Mouse (Mus musculus): ENCODE data around the gene Olfr392.

Gene Olfr392

DNA sequence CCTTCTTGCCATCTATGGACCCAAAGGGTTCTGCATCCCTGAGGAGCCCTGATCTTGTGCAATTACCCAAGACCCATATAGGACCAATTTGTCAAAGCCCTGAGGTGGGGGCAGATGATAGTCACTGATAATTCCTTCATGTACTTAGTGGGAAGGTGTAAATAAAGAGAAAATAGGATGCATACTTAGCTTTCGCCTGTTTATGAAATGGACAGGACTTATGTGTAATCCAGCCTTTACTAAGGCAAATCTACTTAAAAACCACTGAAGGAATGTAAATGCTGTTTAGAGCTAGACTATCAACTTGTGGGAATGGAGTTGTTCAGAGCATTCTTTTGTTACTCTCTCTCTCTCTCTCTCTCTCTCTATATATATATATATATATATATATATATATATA, at the start of gene Olfr392:
Olfr392 (minus strand) TSS at position 101 of the 400 bp plus-strand sequence.
- DNase-seq (ENCODE audit: low read depth): no peak

DNA sequence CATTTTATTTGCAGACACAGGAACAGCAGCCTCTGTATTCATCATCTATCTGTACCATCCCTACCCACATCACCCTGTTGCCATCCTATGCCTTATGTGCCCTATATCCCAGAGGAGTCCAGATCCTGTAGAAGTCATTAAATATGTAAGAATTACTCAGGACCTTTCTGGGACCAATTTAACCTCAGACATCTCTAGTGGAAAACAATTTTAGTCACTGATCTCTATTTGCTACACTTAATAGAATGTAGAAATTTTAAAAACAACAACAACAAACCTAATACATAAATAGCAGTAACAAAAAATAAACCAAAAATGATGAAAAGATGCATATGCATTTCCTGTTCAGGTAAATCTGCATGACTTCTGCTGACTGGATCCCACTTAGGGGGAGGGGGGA, 34.5 kb upstream of the Olfr392 start, which contains the start of gene Olfr393:
Olfr393 (minus strand) TSS at position 101 of the 400 bp plus-strand sequence.
- DNase-seq (ENCODE audit: low read depth): no peak

DNA sequence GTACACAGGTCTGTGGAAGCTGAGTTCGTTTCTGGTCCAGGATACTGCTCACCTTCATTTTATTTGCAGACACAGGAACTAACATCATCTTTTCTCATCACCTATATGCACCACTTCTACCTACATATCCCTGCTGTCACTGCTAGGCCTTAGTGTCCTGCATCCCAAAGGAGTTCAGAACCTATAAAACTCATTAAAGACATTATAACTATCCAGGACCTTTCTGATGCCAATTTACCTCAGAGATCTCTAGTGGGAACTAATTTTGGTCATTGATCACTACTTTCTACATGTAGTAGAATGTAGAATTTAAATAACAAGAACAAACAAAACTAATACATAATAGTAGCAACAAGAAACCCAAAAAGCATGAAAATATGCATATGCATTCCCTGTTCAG, 13.9 kb downstream of the Olfr392 start, which contains the start of gene Olfr391-ps:
Olfr391-ps (minus strand) TSS at position 101 of the 400 bp plus-strand sequence.
- no peak for DNase-seq (ENCODE audit: low read depth)

DNA sequence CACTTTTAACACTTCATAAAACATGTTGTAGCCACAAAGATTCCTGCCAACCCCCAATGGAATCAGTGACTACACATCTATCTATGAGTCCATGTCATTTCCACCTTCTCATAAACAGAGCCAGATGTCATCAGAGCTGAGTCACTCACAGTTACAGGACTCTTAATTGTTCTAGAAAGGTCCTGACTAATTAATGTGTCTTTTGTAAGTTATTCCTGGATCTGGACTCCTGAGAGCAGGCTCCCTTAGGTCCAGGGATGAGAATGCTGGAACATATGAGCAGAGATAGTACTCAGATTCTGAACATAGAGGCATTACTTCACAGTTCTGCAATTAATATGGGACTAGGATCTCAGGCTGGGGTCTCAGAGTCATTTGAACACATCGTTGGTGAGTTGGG, 34.2 kb downstream of the Olfr392 start, which contains the start of gene Olfr390:
Olfr390 (plus strand) TSS at position 301 of the 400 bp plus-strand sequence.
- DNase-seq (ENCODE audit: low read depth): no peak

DNA sequence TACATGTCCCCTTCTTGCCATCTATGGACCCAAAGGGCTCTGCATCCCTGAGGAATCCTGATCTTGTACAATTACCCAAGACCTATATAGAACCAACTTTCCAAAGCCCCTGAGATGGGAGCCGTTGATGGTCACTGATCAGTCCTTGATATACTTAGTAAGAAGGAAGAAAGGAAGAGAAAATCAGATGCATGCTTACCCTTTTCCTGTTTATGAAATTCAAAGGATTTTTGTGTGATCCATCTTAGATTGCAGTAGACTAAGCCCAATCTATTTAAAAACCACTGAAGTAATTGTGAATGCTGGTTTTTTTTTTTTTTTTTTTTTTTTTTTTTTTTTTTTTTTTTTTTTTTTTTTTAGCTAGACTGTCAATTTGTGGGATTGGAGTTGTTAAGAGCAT, 36.2 kb downstream of the Olfr392 start, which contains the start of gene Olfr389:
Olfr389 (minus strand) TSS at position 101 of the 400 bp plus-strand sequence.
- DNase-seq (ENCODE audit: low read depth): no peak

All from NIH3T3 (cell line).